Mouse (Mus musculus) C2C12 (cell line): Measurements from ENCODE around the gene Ddx10.

Source experiments
- CTCF ChIP-seq: IDR thresholded peaks from one replicate; pipeline ENCODE4 v1.5.1; 2011; ENCODE audit not compliant: control insufficient read depth, insufficient read depth, insufficient read length
- FOSL1 ChIP-seq: IDR thresholded peaks from one replicate; pipeline ENCODE4 v1.8.0; 2011; ENCODE audit warnings: mild to moderate bottlenecking, low read length; ENCODE audit not compliant: poor library complexity, insufficient read depth, severe bottlenecking
- MAX ChIP-seq: IDR thresholded peaks from one replicate; pipeline ENCODE4 v1.6.1; 2011; ENCODE audit warnings: mild to moderate bottlenecking, control low read depth
- USF1 ChIP-seq: IDR thresholded peaks from one replicate; pipeline ENCODE4 v1.6.1; 2011; ENCODE audit warnings: low read depth, mild to moderate bottlenecking, control low read depth, moderate library complexity

DNA sequence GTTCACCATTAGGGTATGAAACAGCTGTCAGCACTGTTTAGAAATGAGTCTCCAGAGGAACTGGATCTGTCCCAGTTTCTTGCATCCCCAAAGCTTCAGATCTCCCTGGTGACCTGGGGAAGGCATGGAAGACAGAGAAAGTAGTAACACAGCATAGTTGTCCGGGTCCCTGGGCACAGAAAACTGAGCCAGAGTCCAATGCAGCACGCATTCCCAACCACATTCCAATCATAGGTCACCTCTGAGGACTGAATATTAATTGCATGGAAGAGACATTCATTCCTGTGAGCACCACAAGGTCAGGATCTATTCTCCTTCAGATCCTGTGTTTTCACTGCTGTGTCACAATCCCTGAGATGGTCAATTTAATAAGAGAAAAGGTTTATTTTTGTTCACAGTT, 182.8 kb downstream of the Ddx10 start:
- TF ChIP-seq CTCF (no peak), USF1 (no peak), MAX (no peak), FOSL1 (no peak)
